Mouse (Mus musculus): ENCODE results near the gene Birc2.

Birc2 gene

DNA sequence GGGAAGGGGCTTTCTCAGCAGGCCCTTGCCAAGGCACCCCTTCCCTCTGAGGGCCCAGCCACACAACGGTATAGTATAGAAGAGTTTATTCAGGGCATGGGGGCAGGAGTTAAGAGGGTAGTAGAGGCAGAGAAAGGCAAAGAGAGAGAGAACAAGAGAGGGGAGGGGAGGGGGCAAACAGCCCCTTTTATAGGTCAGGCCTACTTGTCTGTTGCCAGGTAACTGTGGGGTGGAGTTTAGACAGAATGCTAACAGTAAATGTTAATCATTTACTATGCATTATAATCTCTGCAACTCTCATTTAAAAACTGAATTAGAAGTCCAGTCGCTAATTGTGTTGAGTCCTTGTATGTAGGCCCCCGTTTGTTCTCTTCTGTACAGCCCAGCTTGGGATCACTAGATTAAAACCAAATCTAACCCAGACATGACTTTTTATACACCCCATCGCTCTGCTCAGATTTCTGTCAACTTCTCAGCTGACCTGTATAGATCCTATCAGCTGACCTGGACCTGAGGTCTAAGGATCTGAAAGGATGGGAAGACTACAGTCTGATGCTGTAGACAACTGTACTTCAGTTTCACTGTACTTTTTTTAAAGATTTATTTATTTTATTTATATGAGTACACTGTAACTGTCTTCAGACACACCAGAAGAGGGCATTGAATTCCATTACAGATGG, 8.5 kb upstream of the Birc2 start:
- no peak for DNase-seq

DNA sequence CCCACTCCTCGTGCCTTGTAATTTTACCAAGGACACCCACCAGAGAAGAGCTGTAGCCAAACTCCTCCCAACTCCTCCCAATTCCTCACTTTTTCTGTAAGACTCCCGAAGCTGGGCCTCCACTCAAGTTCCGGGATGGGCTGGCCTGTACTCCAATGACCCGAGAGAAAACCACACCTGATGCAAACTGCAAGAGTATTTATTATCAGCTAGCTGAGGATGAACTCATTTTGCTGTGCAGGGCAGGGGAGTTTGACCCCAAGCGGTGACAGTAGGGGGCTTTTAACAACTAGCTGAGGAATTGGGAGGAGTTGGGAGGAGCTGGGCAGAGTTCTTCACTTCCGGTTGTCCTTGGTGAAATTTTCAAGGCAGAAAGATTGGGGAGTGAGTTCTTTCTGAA, 4.4 kb upstream of the Birc2 start:
- DNase-seq = no peak

DNA sequence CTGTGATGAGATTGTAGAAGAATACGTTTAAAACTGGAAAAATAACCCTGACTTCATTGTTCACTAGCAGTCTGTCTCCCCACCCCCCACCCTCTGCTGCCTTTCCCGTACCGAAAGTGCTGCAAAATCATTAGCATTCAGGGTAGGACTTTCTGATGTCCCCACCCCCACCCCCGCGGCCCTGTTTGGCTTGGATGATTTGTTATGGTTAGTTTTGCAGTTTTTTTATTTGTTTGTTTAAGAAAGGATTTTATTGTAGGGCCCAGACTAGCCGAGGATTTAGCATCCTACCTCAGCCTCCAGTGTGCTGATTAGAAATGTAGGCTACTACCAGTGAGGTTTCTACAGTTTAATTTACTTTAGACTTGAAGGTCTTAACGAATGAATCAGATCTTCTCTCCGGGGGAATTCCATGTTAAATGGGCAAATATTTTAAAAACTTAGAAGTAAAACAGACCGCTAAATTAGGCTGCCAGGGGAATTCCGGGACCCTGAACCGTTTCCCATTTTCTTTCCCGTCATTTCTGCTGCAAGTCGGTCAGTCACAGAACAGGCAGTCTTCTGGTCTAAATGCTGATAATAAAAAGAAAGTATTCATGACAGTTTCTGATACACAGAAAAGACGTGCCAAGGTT, 1.1 kb upstream of the Birc2 start:
- no peak for DNase-seq

DNA sequence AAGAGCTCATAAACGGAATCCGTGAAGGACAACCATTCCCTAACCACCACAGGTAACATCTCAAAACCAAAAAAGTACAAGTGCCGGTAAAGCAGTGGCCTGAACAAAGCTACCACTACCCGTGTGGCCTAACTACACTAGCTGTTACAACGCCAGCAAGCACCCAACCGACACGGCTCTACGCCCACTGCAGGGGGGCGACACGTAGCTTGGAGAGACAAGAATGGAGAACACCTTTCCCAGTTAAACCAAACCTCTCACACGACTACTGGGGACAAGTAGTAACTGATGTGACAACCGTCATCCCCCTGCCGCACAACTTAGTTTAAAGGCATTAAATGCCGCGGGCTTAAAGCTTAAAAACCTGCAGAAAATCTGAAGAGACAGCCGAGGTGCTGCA, 533 bp downstream of the Birc2 start:
- peak; percentile 42 for DNase-seq

DNA sequence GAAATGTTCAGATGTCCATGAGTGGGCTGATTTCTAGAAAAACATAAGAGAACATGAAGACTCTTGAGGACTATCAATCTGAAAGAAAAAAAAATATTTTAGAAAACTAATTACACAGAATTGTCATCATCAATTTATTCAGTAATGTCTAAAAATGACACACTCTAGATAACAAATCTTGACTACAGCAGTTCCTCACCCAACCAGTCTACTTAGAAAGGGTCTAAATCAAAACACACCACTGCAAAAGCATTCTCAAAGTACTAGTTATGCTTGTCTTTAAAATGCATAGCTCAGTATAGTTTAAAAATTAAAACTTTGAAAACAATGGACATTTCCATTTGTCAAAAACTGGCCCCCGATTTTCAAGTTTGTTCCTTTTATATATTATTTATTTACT, 1.6 kb downstream of the Birc2 start:
- no peak for DNase-seq

DNA sequence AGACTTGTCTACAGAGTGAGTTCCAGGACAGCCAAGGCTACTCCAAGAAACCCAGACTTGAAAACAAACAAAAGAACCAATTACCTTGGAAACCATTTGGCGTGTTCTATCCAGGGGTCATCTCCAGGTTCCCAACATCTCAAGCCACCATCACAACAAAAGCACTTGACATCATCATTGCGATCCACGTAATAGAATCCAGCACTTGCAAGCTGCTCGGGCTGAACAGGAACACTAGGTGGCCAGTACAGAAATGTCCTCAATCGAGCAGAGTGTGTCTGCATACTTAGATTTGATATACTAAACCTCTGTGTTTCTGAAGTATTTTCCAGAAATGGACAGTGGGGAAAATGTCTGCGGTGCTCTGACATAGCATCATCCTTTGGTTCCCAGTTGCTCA, 3.4 kb downstream of the Birc2 start:
- DNase-seq = no peak

DNA sequence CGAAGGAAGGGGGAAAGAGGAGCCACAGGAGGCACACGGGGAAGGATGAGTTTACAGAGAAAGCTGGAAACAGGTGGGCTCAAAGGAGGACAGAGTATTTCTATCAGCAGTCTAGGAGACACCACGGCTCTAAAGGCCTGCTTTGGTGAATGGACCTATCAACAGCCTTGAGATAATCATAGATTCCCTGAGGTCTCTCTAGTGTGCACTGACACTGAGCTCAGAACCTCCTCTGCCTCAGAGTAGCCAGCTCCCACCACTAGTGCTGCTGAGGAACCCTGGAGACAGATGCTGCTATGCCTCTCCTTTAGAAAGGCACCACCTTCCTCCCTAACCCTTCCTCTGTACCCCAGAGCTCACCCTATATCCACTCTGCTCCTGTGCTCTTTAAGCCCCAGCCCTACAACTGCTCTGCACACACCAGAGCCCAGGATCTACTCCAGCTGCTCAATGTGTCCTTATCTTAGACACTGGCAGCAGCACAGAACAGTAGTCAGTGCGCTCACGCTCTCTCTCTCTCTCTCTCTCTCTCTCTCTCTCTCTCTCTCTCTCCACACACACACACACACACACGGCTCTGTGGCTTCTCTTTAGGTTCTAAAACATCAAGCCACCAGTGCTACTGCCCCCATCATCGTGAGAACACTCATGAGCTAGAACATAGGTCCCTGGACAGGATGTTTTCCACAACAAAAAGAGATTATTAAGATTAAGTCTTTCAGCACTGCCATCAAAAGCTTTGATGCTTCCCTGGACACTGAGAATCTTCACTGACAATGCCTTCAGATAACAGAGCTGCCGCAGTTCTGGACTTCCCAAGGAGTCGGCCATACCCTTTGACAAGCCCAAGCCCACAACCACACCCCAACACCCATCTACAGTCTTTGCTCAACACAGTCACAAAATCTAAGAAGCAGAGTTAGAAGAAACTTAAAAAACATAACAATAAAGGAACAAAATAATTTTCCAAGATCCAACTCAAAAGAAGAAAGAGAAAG, 7.0 kb downstream of the Birc2 start:
- no peak for DNase-seq

DNA sequence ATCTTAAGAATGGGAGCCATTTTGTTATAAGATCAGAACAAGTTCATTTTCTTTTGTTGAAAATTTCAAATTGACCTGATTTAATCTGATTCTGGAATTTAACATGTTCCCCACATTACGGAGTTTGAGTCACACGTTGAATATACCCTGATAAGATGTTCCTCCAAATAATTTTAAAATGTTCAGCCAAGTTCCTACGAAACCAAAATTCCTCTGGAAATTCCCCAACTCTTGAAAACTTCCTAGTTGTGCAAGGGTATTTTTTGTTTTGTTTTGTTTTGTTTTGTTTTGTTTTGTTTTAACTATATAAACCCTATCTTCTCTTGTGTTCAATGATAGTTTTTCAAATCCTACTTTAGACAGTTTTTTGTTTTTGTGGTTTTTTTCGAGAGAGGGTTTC, 8.2 kb downstream of the Birc2 start:
- DNase-seq = no peak

DNA sequence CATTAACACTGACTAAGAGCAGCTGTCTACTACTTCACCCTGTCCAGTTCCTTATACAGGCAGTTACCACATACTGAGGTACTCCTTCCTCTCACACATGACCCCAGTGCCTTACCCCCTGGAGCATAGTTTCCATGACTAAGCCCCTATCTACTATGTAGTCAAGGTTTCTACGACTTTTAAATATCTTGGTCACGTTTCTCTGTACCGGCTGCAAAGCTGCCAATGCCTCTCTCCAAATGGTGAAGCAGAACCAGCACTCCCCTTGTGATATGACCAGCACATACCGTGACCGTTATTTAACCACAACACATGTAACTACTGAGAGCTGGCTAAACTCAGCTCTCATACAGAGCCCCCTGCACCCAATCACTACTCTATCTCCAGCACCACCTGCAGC, 11.9 kb downstream of the Birc2 start:
- DNase-seq = no peak

DNA sequence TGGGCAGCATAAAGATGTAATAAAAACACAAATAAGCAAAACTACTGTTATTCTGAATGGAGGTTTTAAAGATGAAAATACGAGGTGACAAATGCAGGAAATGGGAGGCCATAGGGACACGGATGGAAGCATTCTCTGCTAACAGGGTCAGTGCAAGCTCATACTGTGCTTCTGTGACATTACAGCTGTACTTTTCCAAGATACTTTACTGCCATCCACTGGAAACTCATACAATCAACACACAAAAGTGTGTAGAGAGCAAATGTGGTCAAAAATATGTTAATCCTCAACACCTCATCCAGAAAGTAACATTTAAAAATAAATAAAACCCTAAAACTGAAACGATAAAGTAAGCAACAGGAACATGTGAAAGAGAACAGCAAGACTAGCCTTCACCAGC, 14.1 kb downstream of the Birc2 start:
- no peak for DNase-seq

DNA sequence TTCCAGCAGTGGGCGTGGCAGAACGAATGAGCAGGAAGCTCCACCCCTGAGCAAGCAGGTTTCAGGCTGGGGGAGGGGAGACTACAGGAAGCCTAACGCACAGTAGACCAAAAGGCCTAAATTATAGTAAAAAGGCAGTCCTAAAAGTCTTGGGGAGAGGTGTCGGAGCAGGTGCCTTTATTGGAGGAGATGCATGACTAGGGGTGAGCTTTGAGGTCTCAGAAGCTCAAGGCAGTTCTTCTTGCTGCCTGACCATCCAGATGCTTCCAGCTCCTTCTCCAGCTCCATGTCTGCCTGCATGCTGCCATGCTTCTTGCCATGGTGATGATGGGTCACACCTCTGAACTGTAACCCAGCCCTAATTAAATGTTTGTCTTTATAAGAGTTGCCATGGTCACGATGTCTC, 31.8 kb downstream of the Birc2 start:
- no peak for DNase-seq

DNA sequence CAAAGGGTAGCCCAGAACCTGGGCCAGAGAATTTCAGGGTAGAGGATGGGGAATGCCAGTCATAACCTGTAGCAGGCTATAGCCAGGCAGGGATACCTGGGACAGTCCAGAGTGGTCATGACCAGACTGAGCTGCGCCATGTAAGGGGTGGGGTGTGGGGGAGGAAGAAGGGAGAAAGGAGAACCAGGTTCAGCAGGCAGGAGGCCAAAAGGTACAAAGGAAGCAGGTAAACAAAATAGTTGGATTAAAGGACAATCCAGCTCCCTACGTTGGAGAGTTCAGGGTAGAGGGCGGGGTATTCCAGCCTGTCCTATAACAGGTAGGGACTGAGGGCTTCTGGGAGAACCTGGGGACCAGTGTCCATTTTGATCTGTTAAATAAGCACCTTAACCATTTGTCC, 38.3 kb downstream of the Birc2 start:
- no peak for DNase-seq

DNA sequence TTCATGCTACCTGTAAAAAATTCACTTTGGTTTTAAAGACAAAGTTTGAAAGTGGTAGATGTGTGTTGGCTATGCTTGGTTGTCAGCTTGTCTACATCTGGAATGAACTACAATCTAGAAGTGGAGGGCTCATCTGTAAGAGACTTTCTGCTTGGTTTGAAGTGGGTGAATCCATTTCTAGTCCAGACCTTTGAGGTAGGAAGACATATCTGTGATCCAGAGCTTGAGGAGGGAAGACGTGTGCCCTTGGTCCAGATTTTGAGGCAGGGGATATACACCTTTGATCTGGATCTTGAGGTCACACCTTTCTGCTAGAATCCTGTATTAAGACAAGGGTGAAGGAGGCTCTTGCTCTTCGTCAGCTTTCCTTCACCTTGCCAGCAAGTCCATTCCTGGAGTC, 39.3 kb downstream of the Birc2 start:
- DNase-seq = no peak

DNA sequence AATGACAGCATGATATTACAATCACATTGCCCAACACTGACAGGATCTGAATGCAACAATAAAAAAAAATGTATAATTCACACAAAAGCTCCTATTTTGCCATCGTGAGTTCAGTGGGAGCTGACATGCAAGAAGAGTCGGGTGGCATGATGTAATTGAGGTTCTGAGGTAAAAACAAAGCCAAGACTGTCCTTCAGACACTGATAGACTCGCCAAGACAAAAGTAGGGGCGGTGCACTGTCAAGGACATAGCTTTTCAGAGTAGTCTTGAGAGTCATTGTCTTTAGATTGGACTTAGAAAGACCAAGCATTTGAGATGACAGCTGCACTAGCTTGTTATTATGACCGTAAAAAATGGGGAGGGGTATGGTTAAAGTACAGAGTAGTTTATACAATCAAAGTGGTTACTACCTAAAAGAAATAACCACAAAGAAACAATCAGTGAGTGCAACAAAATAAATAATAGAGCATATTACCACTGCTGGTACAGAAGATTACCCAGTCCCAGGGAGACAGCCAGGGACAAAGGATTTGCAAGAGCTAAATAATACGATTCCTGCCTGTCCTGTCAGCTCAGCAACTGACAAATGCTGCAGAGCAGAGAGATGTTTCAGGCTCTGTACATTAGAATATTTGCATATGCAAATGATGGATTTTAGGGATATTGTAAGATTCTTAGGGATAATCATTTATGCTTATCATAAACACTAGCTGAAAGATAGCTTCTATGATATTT, 40.6 kb downstream of the Birc2 start:
- DNase-seq = no peak

DNA sequence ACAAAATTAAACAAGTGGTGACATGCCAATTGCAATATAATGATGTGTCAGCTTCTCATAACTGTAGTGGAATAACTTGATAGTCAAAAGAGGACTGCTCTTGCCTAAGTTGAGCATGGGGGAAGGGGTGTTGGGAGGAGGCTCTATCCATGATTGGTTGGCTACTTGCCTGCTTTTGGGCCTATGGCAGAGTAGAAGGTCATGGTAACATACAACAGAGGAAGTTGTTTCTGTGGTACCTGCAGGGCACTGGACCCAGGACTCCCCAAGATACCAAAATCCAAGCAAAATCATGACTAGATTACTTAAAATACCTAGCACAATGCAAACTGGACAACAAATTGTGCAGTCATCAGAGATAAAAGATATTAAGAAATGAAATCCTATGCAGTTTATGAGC, 41.3 kb downstream of the Birc2 start:
- no peak for DNase-seq

DNA sequence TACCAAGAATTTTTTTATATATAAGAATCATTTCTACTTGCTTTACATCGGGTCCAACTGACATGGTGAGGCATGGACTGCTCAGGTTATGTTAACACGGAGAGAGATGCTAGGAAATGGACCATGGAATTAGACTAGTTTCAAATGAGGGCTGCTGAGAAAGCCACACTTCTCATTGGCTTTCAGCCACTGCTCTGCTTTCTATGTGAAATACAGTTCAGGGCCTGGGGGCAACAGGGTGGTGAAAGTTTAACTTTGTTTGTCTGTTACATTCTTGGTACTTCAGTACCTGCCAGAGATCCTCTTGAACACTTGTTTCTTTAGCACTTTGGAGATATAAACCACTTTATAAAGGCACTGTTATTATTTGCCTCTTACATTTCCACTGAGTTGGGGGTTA, 43.3 kb downstream of the Birc2 start:
- no peak for DNase-seq

DNA sequence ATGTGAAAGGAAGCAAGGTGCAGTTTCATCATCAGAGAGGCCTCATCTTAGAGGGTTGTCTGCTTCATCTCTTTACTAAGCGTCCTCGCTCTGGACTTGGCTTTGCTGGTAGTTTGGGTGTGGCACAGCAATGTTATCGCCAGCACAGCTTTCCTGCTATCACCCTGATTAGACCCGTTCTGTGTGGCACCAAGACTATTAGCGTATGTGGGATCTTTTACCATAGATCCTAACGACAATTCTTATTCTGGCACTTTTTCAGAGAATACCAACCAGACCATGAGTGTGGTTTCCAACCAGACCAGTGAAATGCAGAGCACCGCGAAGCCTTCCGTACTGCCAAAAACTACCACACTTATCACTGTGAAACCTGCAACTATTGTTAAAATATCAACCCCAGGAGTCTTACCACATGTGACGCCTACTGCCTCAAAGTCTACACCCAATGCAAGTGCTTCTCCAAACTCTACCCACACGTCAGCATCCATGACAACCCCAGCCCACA, 46.2 kb downstream of the Birc2 start:
- DNase-seq = no peak

DNA sequence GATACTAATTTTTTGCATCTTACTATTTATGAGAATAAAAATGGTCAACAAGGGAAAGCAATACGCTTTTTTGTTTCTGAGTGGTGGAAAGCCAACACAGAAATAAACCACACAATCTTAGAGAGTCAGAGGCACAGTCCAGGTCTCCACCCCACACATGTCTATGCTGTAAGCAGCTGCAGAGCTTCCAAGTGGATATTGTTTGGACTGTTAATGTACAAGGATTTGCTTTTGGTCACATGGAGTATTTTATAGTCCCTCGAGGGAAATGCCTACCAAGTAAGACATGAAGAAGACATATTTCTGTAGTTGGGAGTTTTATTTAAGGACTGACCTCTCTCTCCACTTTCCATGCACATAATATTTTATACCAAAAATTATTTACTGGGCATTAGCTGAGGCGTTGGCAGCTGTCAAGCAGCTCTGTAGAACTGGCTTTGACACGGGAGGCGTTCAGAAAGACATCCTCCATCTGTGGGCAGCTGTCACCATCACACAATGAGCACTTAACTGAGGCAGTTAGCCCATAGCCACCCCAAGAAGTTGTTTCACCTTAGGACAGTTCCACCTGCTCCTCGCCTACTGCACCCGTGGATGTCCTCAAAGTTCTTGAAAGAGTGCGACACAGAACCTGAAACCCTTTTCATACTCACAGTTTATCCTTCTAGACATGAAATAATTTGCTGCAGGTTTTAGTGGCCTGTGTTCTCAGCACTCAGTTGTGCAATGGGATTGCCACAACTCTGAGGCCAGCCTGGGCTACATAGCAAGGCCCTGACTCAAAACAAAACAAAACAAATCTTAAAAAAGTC, 46.9 kb downstream of the Birc2 start:
- DNase-seq = no peak

DNA sequence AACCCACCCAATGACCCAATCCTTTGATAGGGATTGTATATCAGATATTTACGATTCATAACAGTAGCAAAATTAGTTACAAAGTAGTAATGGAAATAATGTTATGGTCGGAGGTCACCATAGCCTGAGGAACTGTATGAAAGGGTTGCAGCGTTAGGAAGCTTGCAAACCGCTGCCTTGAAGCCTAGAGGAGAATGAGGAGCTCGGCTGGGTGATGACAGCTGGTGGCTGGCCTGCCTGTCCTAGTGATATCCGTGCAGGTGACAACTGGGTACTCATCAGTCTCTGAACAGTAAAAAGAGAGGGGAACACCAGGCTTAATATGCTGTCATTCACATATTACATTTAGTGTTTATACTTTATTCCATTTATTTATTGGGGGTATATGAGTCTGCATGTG, 48.5 kb downstream of the Birc2 start:
- no peak for DNase-seq

DNA sequence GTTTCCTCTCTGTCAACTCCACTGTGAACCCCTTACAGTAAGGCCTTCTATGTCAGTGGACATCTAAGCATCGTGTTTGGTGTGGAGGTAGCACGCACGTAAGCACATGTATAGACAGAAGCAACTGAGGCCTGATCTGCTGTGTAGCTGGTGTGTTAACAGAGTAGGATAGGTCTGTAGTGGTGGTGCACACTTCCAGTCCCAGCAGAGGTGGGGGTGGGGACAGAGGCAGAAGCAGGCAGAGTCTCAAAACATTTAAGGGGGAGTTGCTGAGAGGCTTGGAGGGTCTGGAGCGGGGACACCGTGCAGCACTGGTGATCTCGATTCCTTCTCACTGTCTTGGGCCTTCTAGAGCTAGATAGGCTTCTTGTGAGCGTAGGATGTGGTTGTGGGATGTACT, 50.8 kb downstream of the Birc2 start:
- DNase-seq = no peak

DNA sequence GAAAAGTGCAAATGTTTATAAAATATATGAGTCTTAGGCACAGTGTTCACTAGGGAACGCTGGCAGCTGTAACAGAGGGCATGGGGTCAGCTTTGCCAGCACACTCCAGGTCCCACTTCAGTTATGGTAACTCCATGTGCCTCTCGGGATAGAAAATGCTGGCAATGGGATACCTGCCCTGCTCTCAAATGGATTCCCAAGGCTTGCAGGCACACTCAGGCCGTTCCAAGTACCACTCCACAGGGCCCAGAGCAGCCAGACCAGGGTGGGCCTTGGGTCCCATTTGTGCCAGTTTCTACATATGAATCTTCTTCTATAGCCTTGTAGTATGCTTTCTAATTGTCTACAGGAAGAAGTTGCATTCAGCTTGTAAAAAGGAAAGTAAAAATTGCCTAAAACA, 51.5 kb downstream of the Birc2 start:
- no peak for DNase-seq

DNA sequence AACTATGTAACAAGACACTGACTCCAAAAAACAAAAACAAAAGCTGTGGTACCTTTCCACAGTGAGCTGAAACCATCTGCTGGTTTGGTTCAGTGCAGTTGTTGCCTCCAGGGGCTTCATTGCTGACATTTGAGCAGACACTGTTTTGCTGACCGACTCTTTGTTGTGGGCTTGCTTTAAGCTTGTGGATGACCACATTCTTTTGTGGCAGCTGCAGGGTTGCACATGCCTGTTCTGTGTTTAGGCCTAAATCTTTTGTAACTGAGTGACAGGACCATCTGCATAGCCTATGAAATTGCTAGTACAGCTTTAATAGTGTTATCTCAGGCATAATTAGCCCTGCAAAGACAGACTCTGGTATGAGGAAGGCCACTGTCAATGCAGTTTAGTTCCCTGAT, 52.2 kb downstream of the Birc2 start:
- DNase-seq = no peak

Data from right cerebral cortex, postnatal 25 days (tissue).